Mouse (Mus musculus): ENCODE measurements around the gene BC051142.

- TF ChIP-seq POLR2A (IDR thresholded peaks at IDR 0.05; ENCODE audit: extremely low read depth, insufficient read depth, low read length), result no peak
- TF ChIP-seq CTCF (IDR thresholded peaks at IDR 0.05; ENCODE audit: low read depth, low read length), result no peak
These were observed 735 bp downstream of the BC051142 start for GRCm38 (mm10) chr17:34399394-34399715.
